Mouse (Mus musculus): ENCODE measurements around the gene 4931423N10Rik.
"Not testable (repeated sequence)": the region's sequence is repeated elsewhere in the genome, so short reads cannot be mapped to it uniquely, and the experiment has no call there.

The 4931423N10Rik gene

GRCm38 (mm10) chr2:23207070-23207526 is at the start of gene 4931423N10Rik:
Gene 4931423N10Rik (plus strand): TSS chr2:23207476.
- in situ Hi-C loops (cut with MseI, MboI): no loop called here

- in situ Hi-C loops (cut with MseI, MboI): no loop called here
Measured at GRCm38 (mm10) chr2:23172305-23172704, 35.0 kb upstream of the 4931423N10Rik start.

GRCm38 (mm10) chr2:23194366-23194765 is 12.9 kb upstream of the 4931423N10Rik start:
- in situ Hi-C loops (cut with MseI, MboI): no loop called here

GRCm38 (mm10) chr2:23201034-23201433 is 6.2 kb upstream of the 4931423N10Rik start:
- in situ Hi-C loops (cut with MseI, MboI): no loop called here

GRCm38 (mm10) chr2:23202900-23203670 is 4.2 kb upstream of the 4931423N10Rik start:
- in situ Hi-C loops (cut with MseI, MboI): no loop called here

- in situ Hi-C loops (cut with MseI, MboI): no loop called here
Measured at GRCm38 (mm10) chr2:23213661-23214060, 6.4 kb downstream of the 4931423N10Rik start.

- in situ Hi-C loops (cut with MseI, MboI): no loop called here
Measured at GRCm38 (mm10) chr2:23225199-23225598, 17.9 kb downstream of the 4931423N10Rik start.

- in situ Hi-C loops (cut with MseI, MboI): no loop called here
Measured at GRCm38 (mm10) chr2:23228463-23228862, 21.2 kb downstream of the 4931423N10Rik start.

GRCm38 (mm10) chr2:23234065-23234773 is 26.9 kb downstream of the 4931423N10Rik start:
- in situ Hi-C loops (cut with MseI, MboI): no loop called here

- in situ Hi-C loops (cut with MseI, MboI): not testable (repeated sequence)
Measured at GRCm38 (mm10) chr2:23290991-23291390, 83.7 kb downstream of the 4931423N10Rik start.

- in situ Hi-C loops (cut with MseI, MboI): no loop called here
Measured at GRCm38 (mm10) chr2:23314869-23315268, 107.6 kb downstream of the 4931423N10Rik start.

Measured in mouse trophoblast stem cell (cell line).